Mouse (Mus musculus) midbrain, embryonic 11.5 days (tissue): ENCODE data around the gene H1f0. TPM values are rescaled to one million over a fixed set of nuclear protein-coding genes. Genes with fewer than 3 reads are reported as not detected.

Experiments
- ATAC-seq: fragments of 200-750 bp; cut with Nextera tagmentation; 2 replicates; pipeline ENCODE4 v1.8.0; 2017; ENCODE audit warnings: moderate TSS enrichment, moderate library complexity; ENCODE audit not compliant: low FRiP score
- DNase-seq: peaks from one replicate; pipeline ENCODE4 v3.0.0; 2015; ENCODE audit warnings: low spot score; ENCODE audit errors: missing footprints
- H3K27ac ChIP-seq: fragments of 300-500 bp; sonication (generic); 2 replicates; pipeline ENCODE4 v1.5.1; 2014; ENCODE audit warnings: low read depth, low read length
- H3K27me3 ChIP-seq: fragments of 300-500 bp; sonication (generic); 2 replicates; pipeline ENCODE4 v1.6.1; 2014; ENCODE audit warnings: mild to moderate bottlenecking, low read length, moderate library complexity, mixed read lengths; ENCODE audit not compliant: control insufficient read depth, insufficient read depth
- H3K36me3 ChIP-seq: fragments of 300-500 bp; sonication (generic); 2 replicates; pipeline ENCODE4 v1.6.1; 2014; ENCODE audit warnings: mild to moderate bottlenecking, low read length, moderate library complexity, mixed read lengths; ENCODE audit not compliant: control insufficient read depth, insufficient read depth
- H3K4me1 ChIP-seq: fragments of 300-500 bp; sonication (generic); 2 replicates; pipeline ENCODE4 v1.6.1; 2014; ENCODE audit warnings: low read length; ENCODE audit not compliant: control insufficient read depth, insufficient read depth
- H3K4me2 ChIP-seq: fragments of 300-500 bp; sonication (generic); 2 replicates; pipeline ENCODE4 v1.6.1; 2014; ENCODE audit warnings: mild to moderate bottlenecking, moderate library complexity
- H3K4me3 ChIP-seq: fragments of 300-500 bp; sonication (generic); 2 replicates; pipeline ENCODE4 v1.5.1; 2014; ENCODE audit warnings: low read depth, low read length
- H3K9ac ChIP-seq: fragments of 300-500 bp; sonication (generic); 2 replicates; pipeline ENCODE4 v1.6.1; 2014; ENCODE audit warnings: low read length
- H3K9me3 ChIP-seq: fragments of 300-500 bp; sonication (generic); 2 replicates; pipeline ENCODE4 v1.6.1; 2016; ENCODE audit warnings: low read length; ENCODE audit not compliant: control insufficient read depth
- WGBS: fragments of 180-500 bp; shearing (Covaris S2); extraction: QIAGEN DNeasy Blood & Tissue Kit; methylation state at CpG from one replicate; pipeline ENCODE4 v1.1.7; 2014; 5-methylcytosine and 5-hydroxymethylcytosine counted together
- polyA plus RNA-seq: library from polyadenylated mRNA; unstranded; fragments of >200 nt; fragmentation: Nextera tagmentation; extraction: Ambion mirVana; gene quantifications from 2 replicates; pipeline ENCODE4 v1.2.1, GENCODE M21; 2014

H1f0 gene
- polyA plus RNA-seq, 1 experiment from 2014 or later: 376 TPM

DNA sequence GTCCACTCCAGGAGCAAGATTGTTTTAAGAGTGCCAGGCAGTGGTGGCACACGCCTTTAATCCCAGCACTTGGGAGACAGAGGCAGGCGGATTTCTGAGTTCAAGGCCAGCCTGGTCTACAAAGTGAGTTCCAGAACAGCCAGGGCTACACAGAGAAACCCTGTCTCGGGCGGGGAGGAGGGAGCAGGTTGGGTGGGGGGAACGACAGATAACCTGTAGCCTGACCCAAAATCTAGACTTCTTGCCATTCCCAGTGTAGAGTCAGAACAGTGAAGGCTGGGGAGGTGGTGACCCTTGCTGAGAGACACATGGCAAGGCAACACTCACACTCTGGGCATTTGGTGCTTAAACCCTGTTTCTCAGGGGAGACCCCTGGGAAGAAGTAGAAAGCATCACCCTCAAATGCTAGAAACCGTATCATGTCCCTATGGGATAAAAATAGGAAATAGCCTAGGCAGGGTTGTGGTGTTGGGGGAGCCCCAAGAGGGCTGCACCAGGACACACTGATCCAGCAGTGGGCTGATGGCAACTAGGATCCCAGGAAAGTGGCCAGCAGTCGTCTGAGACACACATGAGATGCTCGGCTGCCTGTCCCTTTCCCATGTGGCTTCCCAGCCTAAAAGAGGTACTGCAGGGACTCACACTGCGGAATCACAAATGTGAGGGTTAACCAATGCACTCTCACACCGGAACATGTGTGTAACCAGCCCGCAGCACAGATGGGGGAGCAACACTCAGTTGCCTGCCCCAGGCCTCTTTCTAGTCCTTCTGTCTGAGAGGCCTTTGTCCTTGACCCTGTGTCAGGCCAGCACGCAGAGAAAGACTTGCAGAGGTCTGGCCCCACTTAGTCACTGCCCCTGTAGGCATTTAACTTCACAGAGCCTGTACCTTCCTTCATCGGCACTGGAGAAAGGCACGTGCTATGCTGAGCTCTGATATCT is 38.8 kb upstream of the H1f0 start:
- H3K36me3 ChIP-seq: peaks cover 26% of the 10 kb centered on the region
- H3K27me3 ChIP-seq: no peaks in the 10 kb centered on the region
- ATAC-seq (no peak), DNase-seq (no peak)
- no peaks in the 10 kb centered on the region for H3K9me3 ChIP-seq
- 93% methylated on average over 14 of the region's 14 CpGs for WGBS
- no peak overlapping the region for H3K27ac ChIP-seq
- no peak overlapping the region for H3K4me2 ChIP-seq
- no peak overlapping the region for H3K9ac ChIP-seq
- no peak overlapping the region for H3K4me3 ChIP-seq
- H3K4me1 ChIP-seq: peaks cover under 1% of the 10 kb centered on the region

DNA sequence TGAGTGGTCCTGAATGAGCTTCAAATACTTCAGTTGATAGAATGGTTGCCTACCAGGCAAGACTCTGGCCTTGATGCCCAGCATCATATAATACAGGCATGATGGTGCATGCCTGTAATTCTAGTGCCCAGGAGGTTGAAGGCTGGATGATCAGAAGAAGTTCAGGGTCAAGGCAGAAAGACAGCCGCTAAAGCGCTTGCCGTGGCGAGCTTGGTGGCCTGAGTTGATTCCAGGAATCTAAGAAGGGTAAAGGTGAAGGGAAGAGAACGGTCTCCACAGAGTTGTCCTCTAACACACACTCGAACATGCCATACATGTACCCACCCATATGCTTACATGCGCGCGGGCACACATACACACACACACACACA is 38.2 kb upstream of the H1f0 start:
- Histone ChIP-seq H3K4me1 (no peaks in the 10 kb centered on the region), H3K9me3 (no peaks in the 10 kb centered on the region), H3K27ac (no peak overlapping the region), H3K27me3 (no peaks in the 10 kb centered on the region), H3K9ac (no peak overlapping the region), H3K4me2 (no peak overlapping the region), H3K36me3 (peaks cover 26% of the 10 kb centered on the region), H3K4me3 (no peak overlapping the region)
- DNase-seq (no peak), ATAC-seq (no peak)
- 95% methylated on average over 9 of the region's 9 CpGs for WGBS

DNA sequence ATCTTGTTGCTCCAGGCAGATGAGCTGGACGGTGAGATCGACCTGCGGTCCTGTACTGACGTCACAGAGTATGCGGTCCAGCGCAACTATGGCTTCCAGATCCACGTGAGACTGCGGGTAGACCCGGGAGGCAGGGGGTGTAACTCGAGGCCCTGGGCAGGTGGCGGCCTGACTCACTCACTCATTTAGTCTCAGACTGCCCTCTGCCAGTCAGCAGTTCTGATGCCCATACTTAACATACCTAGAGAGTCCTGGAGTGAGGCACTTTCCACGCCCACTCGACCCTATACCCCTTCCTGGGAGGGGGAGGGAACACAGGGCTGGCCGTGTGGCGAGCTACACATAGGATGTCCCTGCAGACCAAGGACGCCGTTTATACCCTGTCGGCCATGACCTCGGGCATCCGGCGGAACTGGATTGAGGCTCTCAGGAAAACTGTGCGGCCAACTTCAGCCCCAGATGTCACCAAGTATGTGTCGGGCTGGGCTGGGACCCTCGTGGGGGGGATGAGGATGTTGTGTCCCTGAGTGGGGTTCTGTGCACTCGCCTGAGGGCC is 37.2 kb upstream of the H1f0 start:
- ATAC-seq: no peak
- no peaks in the 10 kb centered on the region for H3K27me3 ChIP-seq
- H3K4me2 ChIP-seq: no peak overlapping the region
- peaks cover 26% of the 10 kb centered on the region for H3K36me3 ChIP-seq
- no peaks in the 10 kb centered on the region for H3K4me1 ChIP-seq
- no peak overlapping the region for H3K9ac ChIP-seq
- WGBS: 92% methylated on average over 25 of the region's 25 CpGs
- H3K9me3 ChIP-seq: no peaks in the 10 kb centered on the region
- H3K4me3 ChIP-seq: no peak overlapping the region
- no peak overlapping the region for H3K27ac ChIP-seq
- no peak for DNase-seq

DNA sequence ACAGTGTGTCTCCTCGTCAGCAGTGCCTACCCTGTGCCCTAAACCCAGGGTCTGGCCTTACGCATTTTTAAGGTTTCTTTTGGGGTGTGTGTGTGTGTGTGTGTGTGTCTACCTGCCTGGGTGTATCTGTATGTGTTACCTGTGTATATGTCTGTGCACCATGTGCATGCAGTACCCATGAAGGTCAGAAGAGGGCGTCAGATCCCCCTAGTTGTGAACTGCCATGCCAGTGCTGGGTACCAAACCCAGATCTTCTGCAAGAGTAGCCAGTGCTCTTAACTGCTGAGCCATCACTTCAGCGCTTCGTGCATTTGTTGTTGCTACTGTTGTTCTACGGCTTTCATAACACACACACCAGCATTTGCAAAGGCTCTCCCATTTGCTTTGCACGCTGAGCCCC is 36.0 kb upstream of the H1f0 start:
- Histone ChIP-seq H3K4me3 (no peak overlapping the region), H3K4me2 (no peak overlapping the region), H3K27ac (no peak overlapping the region), H3K9me3 (no peaks in the 10 kb centered on the region), H3K9ac (no peak overlapping the region), H3K4me1 (no peaks in the 10 kb centered on the region), H3K36me3 (peaks cover 26% of the 10 kb centered on the region), H3K27me3 (no peaks in the 10 kb centered on the region)
- DNase-seq: no peak
- 92% methylated on average over 7 of the region's 7 CpGs for WGBS
- no peak for ATAC-seq

DNA sequence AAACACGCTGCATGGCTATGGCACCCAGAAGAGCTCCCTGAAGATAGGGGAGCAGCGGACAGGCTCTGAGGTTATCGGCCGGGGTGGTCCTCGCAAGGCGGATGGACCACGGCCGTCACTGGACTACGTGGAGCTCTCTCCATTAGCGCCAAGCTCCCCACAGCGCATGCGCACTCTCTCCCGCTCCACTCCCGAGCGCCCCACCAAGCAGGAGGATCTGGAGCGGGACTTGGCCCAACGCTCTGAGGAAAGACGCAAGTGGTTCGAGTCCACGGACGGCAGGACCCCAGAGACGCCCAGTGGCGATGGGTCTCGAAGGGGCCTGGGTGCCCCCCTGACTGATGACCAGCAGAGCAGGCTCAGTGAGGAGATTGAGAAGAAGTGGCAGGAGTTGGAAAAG is 35.3 kb upstream of the H1f0 start:
- ATAC-seq: no peak
- H3K36me3 ChIP-seq: peaks cover 26% of the 10 kb centered on the region

DNA sequence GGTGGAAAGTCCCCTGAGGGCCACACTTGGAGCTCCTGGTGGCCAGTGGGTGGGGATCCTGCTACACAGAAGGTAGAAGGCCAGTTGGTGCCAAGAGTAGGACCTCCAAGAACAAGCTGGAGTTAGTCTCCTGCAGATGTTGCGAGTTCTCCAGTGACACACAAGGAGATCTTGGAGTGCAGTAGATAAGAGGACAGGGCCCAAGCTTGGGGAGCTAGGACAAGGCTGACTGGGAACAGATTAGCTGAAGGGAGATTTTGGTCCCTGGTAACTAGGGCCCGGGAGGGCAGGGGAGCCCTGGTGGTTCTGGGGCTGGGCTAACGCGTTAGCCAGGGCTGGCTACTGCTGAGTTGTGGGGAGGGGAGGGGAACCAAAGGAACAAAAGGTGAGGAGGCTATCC is 32.3 kb upstream of the H1f0 start:
- no peaks in the 10 kb centered on the region for H3K27me3 ChIP-seq
- H3K27ac ChIP-seq: no peak overlapping the region
- H3K4me1 ChIP-seq: no peaks in the 10 kb centered on the region
- H3K9me3 ChIP-seq: no peaks in the 10 kb centered on the region
- H3K9ac ChIP-seq: no peak overlapping the region
- peaks cover 26% of the 10 kb centered on the region for H3K36me3 ChIP-seq
- DNase-seq (no peak), ATAC-seq (no peak)
- H3K4me2 ChIP-seq: no peak overlapping the region
- H3K4me3 ChIP-seq: no peak overlapping the region
- 89% methylated on average over 4 of the region's 4 CpGs for WGBS

More for the DNA sequence above, 35.3 kb upstream of the H1f0 start:
- Histone ChIP-seq H3K27me3 (no peaks in the 10 kb centered on the region), H3K27ac (no peak overlapping the region), H3K4me3 (no peak overlapping the region), H3K9ac (no peak overlapping the region), H3K4me2 (no peak overlapping the region), H3K9me3 (no peaks in the 10 kb centered on the region), H3K4me1 (no peaks in the 10 kb centered on the region)
- WGBS: 96% methylated on average over 24 of the region's 24 CpGs
- DNase-seq: no peak

DNA sequence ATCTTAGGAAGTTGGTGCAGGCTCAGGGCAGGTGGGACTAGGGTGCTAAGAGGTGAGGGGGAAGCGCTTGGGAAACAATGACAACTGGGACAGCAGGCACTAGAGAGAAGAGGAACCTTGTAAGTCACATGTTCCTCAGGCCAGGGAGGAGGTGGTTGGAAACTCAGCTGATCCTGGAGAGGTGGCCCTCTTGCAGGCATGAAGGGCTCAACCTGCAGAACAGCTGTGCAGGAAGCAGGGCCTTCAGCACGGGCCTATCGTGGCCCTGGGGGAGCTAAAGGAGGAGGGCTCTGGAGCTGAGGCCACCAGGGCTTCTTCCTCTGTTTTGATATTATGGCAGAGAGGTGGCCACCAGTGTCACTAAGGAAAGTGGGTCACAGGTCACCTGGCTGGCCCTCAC is 31.6 kb upstream of the H1f0 start:
- WGBS: 96% methylated on average over 3 of the region's 3 CpGs
- Histone ChIP-seq H3K9me3 (no peaks in the 10 kb centered on the region), H3K27me3 (no peaks in the 10 kb centered on the region), H3K4me3 (no peak overlapping the region), H3K9ac (no peak overlapping the region), H3K4me2 (no peak overlapping the region), H3K4me1 (no peaks in the 10 kb centered on the region), H3K27ac (no peak overlapping the region), H3K36me3 (peaks cover 21% of the 10 kb centered on the region)
- ATAC-seq (no peak), DNase-seq (no peak)

DNA sequence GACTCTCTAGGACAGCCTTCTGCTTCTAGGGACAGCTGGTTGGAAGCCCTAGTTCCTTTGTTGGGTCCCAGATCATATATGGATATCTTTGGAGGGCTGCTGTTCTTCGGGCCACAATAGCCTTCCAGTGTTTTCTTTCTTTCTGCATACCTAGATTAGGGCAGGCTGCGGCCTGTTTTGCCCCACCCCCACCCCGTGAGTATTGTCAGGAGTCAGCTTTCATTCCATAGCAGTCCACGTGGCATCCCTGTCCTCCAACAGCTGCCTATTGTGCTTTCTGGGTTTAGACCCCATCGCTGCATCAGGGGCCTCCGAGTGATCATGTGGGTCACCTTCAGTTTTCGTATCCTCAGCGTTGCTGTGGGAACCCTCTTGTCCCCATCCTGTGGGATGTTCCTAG is 29.9 kb upstream of the H1f0 start:
- Histone ChIP-seq H3K9me3 (no peaks in the 10 kb centered on the region), H3K27ac (no peak overlapping the region), H3K27me3 (no peaks in the 10 kb centered on the region), H3K36me3 (peaks cover 8% of the 10 kb centered on the region), H3K4me1 (no peaks in the 10 kb centered on the region), H3K9ac (no peak overlapping the region), H3K4me2 (no peak overlapping the region), H3K4me3 (no peak overlapping the region)
- WGBS: 55% methylated on average over 8 of the region's 8 CpGs
- DNase-seq: no peak
- ATAC-seq: no peak

DNA sequence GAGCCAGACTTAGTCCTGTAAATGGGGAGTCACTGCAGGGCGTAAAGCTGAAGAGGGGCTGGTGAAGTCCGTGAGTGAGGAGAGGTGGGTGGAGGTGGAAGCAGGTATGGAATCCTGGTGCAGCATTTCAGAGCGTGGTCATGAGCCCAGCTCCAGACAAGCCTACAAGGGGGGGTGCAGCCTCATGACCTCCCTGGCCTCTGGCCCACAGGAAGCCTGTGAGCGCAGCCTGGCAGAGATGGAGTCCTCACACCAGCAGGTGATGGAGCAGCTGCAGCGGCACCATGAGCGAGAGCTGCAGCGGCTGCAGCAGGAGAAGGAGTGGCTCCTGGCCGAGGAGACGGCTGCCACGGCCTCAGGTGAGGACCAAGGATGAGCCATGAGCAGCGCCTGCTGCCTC is 28.7 kb upstream of the H1f0 start:
- WGBS: 93% methylated on average over 11 of the region's 11 CpGs
- H3K9ac ChIP-seq: no peak overlapping the region

More for the DNA sequence above, 28.7 kb upstream of the H1f0 start:
- no peaks in the 10 kb centered on the region for H3K9me3 ChIP-seq
- no peak overlapping the region for H3K27ac ChIP-seq
- no peak overlapping the region for H3K4me3 ChIP-seq
- ATAC-seq (no peak), DNase-seq (no peak)
- no peaks in the 10 kb centered on the region for H3K27me3 ChIP-seq
- peaks cover 10% of the 10 kb centered on the region for H3K36me3 ChIP-seq
- no peaks in the 10 kb centered on the region for H3K4me1 ChIP-seq
- no peak overlapping the region for H3K4me2 ChIP-seq
